Mouse (Mus musculus): ENCODE results near the gene Knl1. TPM values are rescaled to one million over a fixed set of nuclear protein-coding genes. Genes with fewer than 3 reads are reported as not detected.

Knl1 gene
- total and polyA plus RNA-seq, 3 experiments = 14.1 to 183 (median 85.0) TPM

- Histone ChIP-seq H3K27me3 (ENCODE audit: insufficient read depth, low read length) (no peaks in the 10 kb centered on the region), H3K36me3 (replicated peaks) (peaks cover 99% of the 10 kb centered on the region)
- ATAC-seq (ENCODE audit: extremely low read depth, insufficient number of reproducible peaks, low FRiP score, poor library complexity, severe bottlenecking) = no peak
Measured at GRCm38 (mm10) chr2:119147775-119148174, 100.9 kb downstream of the Knl1 start.

GRCm38 (mm10) chr2:119152255-119152654 is 105.3 kb downstream of the Knl1 start:
- Histone ChIP-seq H3K4me1 (ENCODE audit: insufficient read depth, low read depth, low read length) (peaks cover 57% of the 10 kb centered on the region), H3K9me3 (replicated peaks) (no peaks in the 10 kb centered on the region), H3K4me3 (ENCODE audit: low read depth, low read length) (peak overlapping the region; percentile 18; the same call in 1 of the 2 replicates), H3K36me3 (replicated peaks) (peaks cover 76% of the 10 kb centered on the region), H3K27me3 (ENCODE audit: insufficient read depth, low read length) (no peaks in the 10 kb centered on the region)
- DNase-seq (ENCODE audit: low spot score) = no peak
- no peak for ATAC-seq (ENCODE audit: extremely low read depth, insufficient number of reproducible peaks, low FRiP score, poor library complexity, severe bottlenecking)
- TF ChIP-seq POLR2AphosphoS5 (IDR thresholded peaks at IDR 0.05; ENCODE audit: insufficient replicate concordance, low read depth, low read length) = no peak
- no peak for TF ChIP-seq CTCF (IDR thresholded peaks at IDR 0.05; ENCODE audit: low read depth, low read length)
- no peak for TF ChIP-seq GATA2 (IDR thresholded peaks at IDR 0.05; ENCODE audit: borderline replicate concordance, low read depth, low read length)

More at GRCm38 (mm10) chr2:119147775-119148174, 100.9 kb downstream of the Knl1 start:
- TF ChIP-seq GATA1 (IDR thresholded peaks at IDR 0.05; ENCODE audit: borderline replicate concordance, low read length) = no peak
- TF ChIP-seq POLR2AphosphoS5 (IDR thresholded peaks at IDR 0.05; ENCODE audit: insufficient replicate concordance, low read depth, low read length) = no peak
- TF ChIP-seq TAL1 (conservative IDR thresholded peaks at IDR 0.05; ENCODE audit: low read depth, low read length) = no peak
- no peak for TF ChIP-seq GATA2 (IDR thresholded peaks at IDR 0.05; ENCODE audit: borderline replicate concordance, low read depth, low read length)
- no peak for TF ChIP-seq CTCF (IDR thresholded peaks at IDR 0.05; ENCODE audit: low read depth, low read length)
- Histone ChIP-seq H3K4me3 (ENCODE audit: low read depth, low read length) (no peak overlapping the region), H3K9me3 (replicated peaks) (peaks cover 8% of the 10 kb centered on the region; the same call in 1 of the 2 replicates), H3K4me1 (ENCODE audit: insufficient read depth, low read depth, low read length) (peaks cover 32% of the 10 kb centered on the region)
- no peak for DNase-seq (ENCODE audit: low spot score)

DNA sequence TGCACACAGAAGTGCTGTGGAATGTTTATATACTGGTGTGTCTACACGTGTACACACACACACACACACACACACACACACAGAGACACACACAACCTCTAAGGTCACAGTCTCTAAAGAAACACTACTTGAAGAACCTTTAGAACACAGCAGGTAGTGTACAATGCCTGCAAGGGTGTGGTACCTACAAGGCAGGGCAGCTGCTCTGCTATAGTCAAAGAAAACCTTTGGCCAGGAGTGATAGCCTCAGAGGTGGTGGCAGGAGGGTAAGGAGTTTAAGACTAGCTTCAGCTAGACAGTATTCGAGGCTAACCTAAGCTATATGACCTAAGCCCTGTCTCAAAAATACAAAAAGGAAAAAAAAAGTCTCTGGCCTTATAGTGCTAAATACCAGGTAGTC is 107.8 kb downstream of the Knl1 start:
- no peaks in the 10 kb centered on the region for H3K27me3 ChIP-seq (ENCODE audit: insufficient read depth, low read length)
- peak overlapping the region; percentile 31; the same call in 1 of the 2 replicates for H3K4me3 ChIP-seq (ENCODE audit: low read depth, low read length)
- no peak for TF ChIP-seq CTCF (IDR thresholded peaks at IDR 0.05; ENCODE audit: low read depth, low read length)
- TF ChIP-seq TAL1 (conservative IDR thresholded peaks at IDR 0.05; ENCODE audit: low read depth, low read length) = no peak
- TF ChIP-seq POLR2AphosphoS5 (IDR thresholded peaks at IDR 0.05; ENCODE audit: insufficient replicate concordance, low read depth, low read length) = no peak
- no peak for TF ChIP-seq GATA2 (IDR thresholded peaks at IDR 0.05; ENCODE audit: borderline replicate concordance, low read depth, low read length)
- no peak for TF ChIP-seq GATA1 (IDR thresholded peaks at IDR 0.05; ENCODE audit: borderline replicate concordance, low read length)
- peaks cover 52% of the 10 kb centered on the region for H3K36me3 ChIP-seq (replicated peaks)
- DNase-seq (ENCODE audit: low spot score) = no peak
- no peaks in the 10 kb centered on the region for H3K9me3 ChIP-seq (replicated peaks)
- ATAC-seq (ENCODE audit: extremely low read depth, insufficient number of reproducible peaks, low FRiP score, poor library complexity, severe bottlenecking) = no peak
- H3K4me1 ChIP-seq (ENCODE audit: insufficient read depth, low read depth, low read length) = peaks cover 59% of the 10 kb centered on the region

Other genes with a start within 250 kb of the Knl1 start
- 40.6 and 65.7 TPM in 2 replicates for gene Knstrn, start 233.1 kb upstream of the Knl1 start, total RNA-seq (2014; fragmentation: Nextera tagmentation)
- gene Knstrn, start 233.1 kb upstream of the Knl1 start, total RNA-seq (2017) = 78.0 and 98.1 TPM in 2 replicates
- 86.4 and 137 TPM in 2 replicates for gene Knstrn, start 233.1 kb upstream of the Knl1 start, polyA plus RNA-seq (2012)
- 13.4 and 18.5 TPM in 2 replicates for gene Ivd, start 185.2 kb upstream of the Knl1 start, total RNA-seq (2014; fragmentation: Nextera tagmentation)
- gene Ivd, start 185.2 kb upstream of the Knl1 start, total RNA-seq (2017) = 22.2 and 25.4 TPM in 2 replicates
- gene Ivd, start 185.2 kb upstream of the Knl1 start, polyA plus RNA-seq (2012) = 11.4 and 11.5 TPM in 2 replicates
- 38.2 and 53.9 TPM in 2 replicates for gene Bahd1, start 146.7 kb upstream of the Knl1 start, total RNA-seq (2014; fragmentation: Nextera tagmentation)
- gene Bahd1, start 146.7 kb upstream of the Knl1 start, total RNA-seq (2017) = 11.0 and 12.5 TPM in 2 replicates
- 135 and 153 TPM in 2 replicates for gene Bahd1, start 146.7 kb upstream of the Knl1 start, polyA plus RNA-seq (2012)
- gene Chst14, start 120.6 kb upstream of the Knl1 start, total RNA-seq (2014; fragmentation: Nextera tagmentation) = 2.5 and 4.3 TPM in 2 replicates
- 1.2 and 1.3 TPM in 2 replicates for gene Chst14, start 120.6 kb upstream of the Knl1 start, total RNA-seq (2017)
- gene Chst14, start 120.6 kb upstream of the Knl1 start, polyA plus RNA-seq (2012) = 4.9 and 7.0 TPM in 2 replicates
- gene Ccdc32, start 17.7 kb upstream of the Knl1 start, total RNA-seq (2014; fragmentation: Nextera tagmentation) = 18.5 and 27.3 TPM in 2 replicates
- gene Ccdc32, start 17.7 kb upstream of the Knl1 start, total RNA-seq (2017) = 28.1 and 33.0 TPM in 2 replicates
- 13.7 and 20.1 TPM in 2 replicates for gene Ccdc32, start 17.7 kb upstream of the Knl1 start, polyA plus RNA-seq (2012)
- gene Rpusd2, start 12.3 kb upstream of the Knl1 start, total RNA-seq (2014; fragmentation: Nextera tagmentation) = 24.8 and 26.7 TPM in 2 replicates
- gene Rpusd2, start 12.3 kb upstream of the Knl1 start, total RNA-seq (2017) = 15.4 and 18.5 TPM in 2 replicates
- 7.6 and 8.3 TPM in 2 replicates for gene Rpusd2, start 12.3 kb upstream of the Knl1 start, polyA plus RNA-seq (2012)
- gene Rad51, start 65.7 kb downstream of the Knl1 start, total RNA-seq (2014; fragmentation: Nextera tagmentation) = 37.2 and 55.1 TPM in 2 replicates
- gene Rad51, start 65.7 kb downstream of the Knl1 start, total RNA-seq (2017) = 27.9 and 40.0 TPM in 2 replicates
- 28.8 and 40.3 TPM in 2 replicates for gene Rad51, start 65.7 kb downstream of the Knl1 start, polyA plus RNA-seq (2012)
- 69.1 and 77.4 TPM in 2 replicates for gene Rmdn3, start 109.9 kb downstream of the Knl1 start, total RNA-seq (2014; fragmentation: Nextera tagmentation)
- gene Rmdn3, start 109.9 kb downstream of the Knl1 start, total RNA-seq (2017) = 95.9 and 104 TPM in 2 replicates
- gene Rmdn3, start 109.9 kb downstream of the Knl1 start, polyA plus RNA-seq (2012) = 53.7 and 54.9 TPM in 2 replicates
- gene Gchfr, start 120.7 kb downstream of the Knl1 start, total RNA-seq (2014; fragmentation: Nextera tagmentation) = 1.3 TPM in 1 of 2 replicates, not detected in the other
- gene Gchfr, start 120.7 kb downstream of the Knl1 start, total RNA-seq (2017) = 6.7 and 9.8 TPM in 2 replicates
- gene Gchfr, start 120.7 kb downstream of the Knl1 start, polyA plus RNA-seq (2012) = 40.2 and 43.5 TPM in 2 replicates
- gene Gm14137, start 127.4 kb downstream of the Knl1 start, total RNA-seq (2014; fragmentation: Nextera tagmentation) = not detected in 2 replicates
- gene Gm14137, start 127.4 kb downstream of the Knl1 start, total RNA-seq (2017) = 0.06 and 0.16 TPM in 2 replicates
- gene Gm14137, start 127.4 kb downstream of the Knl1 start, polyA plus RNA-seq (2012) = 0.02 TPM in 1 of 2 replicates, not detected in the other
- gene Zfyve19, start 161.5 kb downstream of the Knl1 start, total RNA-seq (2014; fragmentation: Nextera tagmentation) = 18.4 and 23.4 TPM in 2 replicates
- 26.8 and 28.9 TPM in 2 replicates for gene Zfyve19, start 161.5 kb downstream of the Knl1 start, total RNA-seq (2017)
- gene Zfyve19, start 161.5 kb downstream of the Knl1 start, polyA plus RNA-seq (2012) = 18.8 and 22.7 TPM in 2 replicates
- 17.0 and 41.4 TPM in 2 replicates for gene Dnajc17, start 161.7 kb downstream of the Knl1 start, total RNA-seq (2014; fragmentation: Nextera tagmentation)
- 16.9 and 24.9 TPM in 2 replicates for gene Dnajc17, start 161.7 kb downstream of the Knl1 start, total RNA-seq (2017)
- 32.5 TPM in 2 replicates for gene Dnajc17, start 161.7 kb downstream of the Knl1 start, polyA plus RNA-seq (2012)
- not detected in 2 replicates for gene Ppp1r14d, start 182.8 kb downstream of the Knl1 start, total RNA-seq (2014; fragmentation: Nextera tagmentation)
- gene Ppp1r14d, start 182.8 kb downstream of the Knl1 start, total RNA-seq (2017) = not detected in 2 replicates
- gene Ppp1r14d, start 182.8 kb downstream of the Knl1 start, polyA plus RNA-seq (2012) = not detected in 2 replicates
- not detected in 2 replicates for gene Spint1, start 190.2 kb downstream of the Knl1 start, total RNA-seq (2014; fragmentation: Nextera tagmentation)
- gene Spint1, start 190.2 kb downstream of the Knl1 start, total RNA-seq (2017) = 0.55 TPM in 1 of 2 replicates, not detected in the other
- not detected in 2 replicates for gene Spint1, start 190.2 kb downstream of the Knl1 start, polyA plus RNA-seq (2012)
- not detected in 2 replicates for gene Rhov, start 224.2 kb downstream of the Knl1 start, total RNA-seq (2014; fragmentation: Nextera tagmentation)
- gene Rhov, start 224.2 kb downstream of the Knl1 start, total RNA-seq (2017) = 0.11 TPM in 1 of 2 replicates, not detected in the other
- gene Rhov, start 224.2 kb downstream of the Knl1 start, polyA plus RNA-seq (2012) = not detected in 2 replicates
- 9.0 and 9.6 TPM in 2 replicates for gene Vps18, start 241.6 kb downstream of the Knl1 start, total RNA-seq (2014; fragmentation: Nextera tagmentation)
- 19.8 and 21.2 TPM in 2 replicates for gene Vps18, start 241.6 kb downstream of the Knl1 start, total RNA-seq (2017)
- 27.3 and 33.3 TPM in 2 replicates for gene Vps18, start 241.6 kb downstream of the Knl1 start, polyA plus RNA-seq (2012)

Data from G1E (cell line).